Mouse (Mus musculus) forebrain, embryonic 11.5 days (tissue): ENCODE results near the gene Slc35c2. TPM values are rescaled to one million over a fixed set of nuclear protein-coding genes. Genes with fewer than 3 reads are reported as not detected.

Experiments
- ATAC-seq: fragments of 200-750 bp; cut with Nextera tagmentation; replicated peaks from 2 replicates; pipeline ENCODE4 v1.8.0; 2017; ENCODE audit warnings: moderate TSS enrichment; ENCODE audit not compliant: low FRiP score
- DNase-seq: peaks from one replicate; pipeline ENCODE4 v3.0.0-alpha.2; 2017; ENCODE audit warnings: low spot score
- H3K27ac ChIP-seq: fragments of 300-500 bp; sonication (generic); 2 replicates; pipeline ENCODE4 v1.5.1; 2014; ENCODE audit warnings: low read depth, low read length
- H3K27me3 ChIP-seq: fragments of 300-500 bp; sonication (generic); 2 replicates; pipeline ENCODE4 v1.6.1; 2014; ENCODE audit warnings: mild to moderate bottlenecking, low read length, mixed read lengths; ENCODE audit not compliant: control insufficient read depth, insufficient read depth
- H3K36me3 ChIP-seq: fragments of 300-500 bp; sonication (generic); 2 replicates; pipeline ENCODE4 v1.6.1; 2014; ENCODE audit warnings: mild to moderate bottlenecking, low read length, moderate library complexity, mixed read lengths; ENCODE audit not compliant: control insufficient read depth, insufficient read depth
- H3K4me1 ChIP-seq: fragments of 300-500 bp; sonication (generic); replicated peaks from 2 replicates; pipeline ENCODE4 v1.6.1; 2014; ENCODE audit warnings: low read length, mixed read lengths; ENCODE audit not compliant: control insufficient read depth, insufficient read depth
- H3K4me2 ChIP-seq: fragments of 300-500 bp; sonication (generic); 2 replicates; pipeline ENCODE4 v1.6.1; 2014; ENCODE audit warnings: low read depth, mild to moderate bottlenecking, low read length, moderate library complexity, mixed read lengths; ENCODE audit not compliant: severe bottlenecking
- H3K4me3 ChIP-seq: fragments of 300-500 bp; sonication (generic); 2 replicates; pipeline ENCODE4 v1.5.1; 2014; ENCODE audit warnings: low read depth, low read length
- H3K9ac ChIP-seq: fragments of 300-500 bp; sonication (generic); 2 replicates; pipeline ENCODE4 v1.6.1; 2014; ENCODE audit warnings: low read length
- H3K9me3 ChIP-seq: fragments of 300-500 bp; sonication (generic); 2 replicates; pipeline ENCODE4 v1.6.1; 2016; ENCODE audit warnings: low read length, mixed read lengths; ENCODE audit not compliant: control insufficient read depth
- WGBS: fragments of 180-500 bp; shearing (Covaris S2); extraction: QIAGEN DNeasy Blood & Tissue Kit; methylation state at CpG from one replicate; pipeline ENCODE4 v1.1.7; 2014; 5-methylcytosine and 5-hydroxymethylcytosine counted together
- polyA plus RNA-seq: library from polyadenylated mRNA; unstranded; fragments of >200 nt; fragmentation: Nextera tagmentation; extraction: Ambion mirVana; gene quantifications from 2 replicates; pipeline ENCODE4 v1.2.1, GENCODE M21; 2014

Gene Slc35c2
- polyA plus RNA-seq, 1 experiment from 2014 or later = 54.3 TPM

DNA sequence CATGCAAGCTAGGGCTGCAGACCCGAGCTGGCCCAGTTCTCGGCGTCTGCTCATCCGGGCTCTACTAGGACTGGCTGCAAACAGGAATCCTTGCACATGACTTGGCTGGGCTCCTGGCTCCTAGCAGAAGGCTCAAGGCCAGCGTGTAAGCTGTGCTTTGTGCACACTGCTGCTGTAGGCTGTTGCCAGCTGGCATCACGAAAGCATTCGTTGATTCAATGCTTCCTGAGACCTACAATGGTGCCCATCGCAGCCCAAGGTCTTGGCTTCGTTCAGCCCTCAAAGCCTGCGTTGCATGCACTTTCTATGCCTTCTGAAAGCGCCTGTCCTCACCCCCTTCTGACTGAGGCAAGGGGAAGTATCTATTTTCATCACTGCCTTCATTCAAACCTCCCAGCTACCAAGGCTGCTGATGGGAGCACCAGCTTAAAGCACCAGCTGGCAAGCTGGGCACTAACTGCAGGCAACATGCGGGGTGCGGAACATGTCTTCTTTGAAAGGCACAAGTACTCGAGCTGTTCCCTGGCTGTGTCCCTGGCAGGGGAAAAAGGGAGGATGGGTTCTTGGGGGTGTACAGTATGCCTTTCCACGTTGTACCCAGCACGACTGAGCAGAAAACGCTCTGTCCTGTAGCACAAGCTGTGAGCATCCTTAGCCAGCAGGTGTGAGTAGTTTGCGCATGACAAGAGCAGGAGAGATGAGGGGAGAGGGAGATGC lies 804 bp upstream of the Slc35c2 start:
- WGBS = 62% methylated on average over 18 of the region's 18 CpGs
- ATAC-seq (no peak; the same call in 1 of the 2 replicates), DNase-seq (no peak)
- peaks cover 6% of the 10 kb centered on the region; the same call in 1 of the 2 replicates for H3K36me3 ChIP-seq
- no peaks in the 10 kb centered on the region for H3K27me3 ChIP-seq
- peak overlapping the region; percentile 76 for H3K4me3 ChIP-seq
- peak overlapping the region; percentile 75 for H3K9ac ChIP-seq
- no peak overlapping the region for H3K27ac ChIP-seq
- no peaks in the 10 kb centered on the region for H3K9me3 ChIP-seq
- peak overlapping the region; percentile 97 for H3K4me2 ChIP-seq
- peaks cover 8% of the 10 kb centered on the region for H3K4me1 ChIP-seq

DNA sequence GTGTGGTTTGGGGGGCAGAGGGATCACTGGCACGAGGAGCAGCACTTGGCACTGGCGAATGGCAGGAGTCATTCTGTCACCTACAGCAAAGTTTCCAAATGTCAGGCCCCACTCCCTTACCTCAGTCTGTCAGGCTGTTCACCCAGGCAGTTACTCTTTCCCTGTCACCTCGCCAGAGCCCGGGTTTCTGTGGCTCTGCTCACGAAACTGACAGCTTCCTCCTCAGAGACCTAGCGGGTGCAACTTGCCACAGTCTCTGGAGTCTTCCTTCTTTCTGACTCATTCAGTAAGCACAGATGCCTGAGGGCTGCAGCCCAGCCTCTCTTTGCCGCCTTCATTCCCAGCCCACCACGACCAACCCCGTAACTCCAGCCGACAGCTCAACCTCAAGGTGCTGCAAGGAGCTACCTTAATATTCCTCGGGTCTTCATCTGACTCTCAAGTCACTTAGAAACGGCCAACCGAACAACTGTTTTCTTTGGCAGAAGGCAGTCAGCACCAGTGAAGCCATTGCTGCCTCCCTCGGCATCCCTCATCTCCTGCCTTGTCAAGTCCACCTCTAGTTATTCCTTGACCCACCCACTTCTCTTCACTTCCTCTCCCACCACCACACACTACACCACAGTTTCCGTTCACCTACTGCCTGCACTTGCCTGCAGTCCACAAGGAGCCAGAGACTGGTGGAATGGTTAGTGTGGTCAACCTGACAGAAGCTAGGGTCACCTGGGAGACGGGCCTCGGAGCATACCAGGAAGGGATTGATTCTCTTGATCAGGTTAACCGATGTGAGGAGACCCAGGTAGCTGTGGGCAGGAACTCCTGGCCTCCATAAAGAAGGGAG lies 1.1 kb downstream of the Slc35c2 start:
- H3K36me3 ChIP-seq = peaks cover 2% of the 10 kb centered on the region; the same call in 1 of the 2 replicates
- DNase-seq (no peak), ATAC-seq (no peak)
- H3K27me3 ChIP-seq = no peaks in the 10 kb centered on the region
- peak overlapping the region; percentile 97 for H3K4me2 ChIP-seq
- WGBS = 73% methylated on average over 18 of the region's 18 CpGs
- peak overlapping the region; percentile 76 for H3K4me3 ChIP-seq
- no peak overlapping the region for H3K27ac ChIP-seq
- peak overlapping the region; percentile 75 for H3K9ac ChIP-seq
- peaks cover 8% of the 10 kb centered on the region for H3K4me1 ChIP-seq
- H3K9me3 ChIP-seq = no peaks in the 10 kb centered on the region

DNA sequence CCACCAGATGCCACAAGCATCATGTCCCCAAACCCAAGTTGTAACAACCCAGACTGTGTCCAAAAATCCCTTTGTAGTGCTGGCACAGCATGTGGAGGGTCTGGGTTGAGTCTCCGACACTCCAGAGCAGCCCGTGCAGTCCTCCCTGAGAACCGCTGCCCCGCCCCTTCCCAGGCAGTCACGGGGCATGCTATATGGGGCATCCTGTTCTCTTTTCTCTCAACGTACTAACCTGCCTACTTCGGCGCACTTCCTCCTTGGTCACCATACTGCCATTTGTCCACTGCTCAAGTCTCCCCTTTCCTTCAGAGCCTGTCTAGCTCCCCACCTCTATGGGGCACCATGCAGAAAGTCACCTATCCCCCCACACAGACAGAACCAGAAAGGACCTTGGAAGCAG lies 2.0 kb downstream of the Slc35c2 start:
- Histone ChIP-seq H3K4me1 (peaks cover 8% of the 10 kb centered on the region), H3K4me3 (no peak overlapping the region), H3K27me3 (no peaks in the 10 kb centered on the region), H3K4me2 (no peak overlapping the region), H3K36me3 (no peaks in the 10 kb centered on the region; the same call in 1 of the 2 replicates), H3K9me3 (no peaks in the 10 kb centered on the region), H3K9ac (no peak overlapping the region), H3K27ac (no peak overlapping the region)
- WGBS = 89% methylated on average over 8 of the region's 8 CpGs
- no peak for ATAC-seq
- no peak for DNase-seq

GRCm38 (mm10) chr2:165285034-165285433 lies 2.6 kb downstream of the Slc35c2 start:
- H3K27me3 ChIP-seq = no peaks in the 10 kb centered on the region
- DNase-seq (no peak), ATAC-seq (no peak)
- H3K36me3 ChIP-seq = no peaks in the 10 kb centered on the region; the same call in 1 of the 2 replicates
- no peak overlapping the region for H3K4me3 ChIP-seq
- peaks cover 8% of the 10 kb centered on the region for H3K4me1 ChIP-seq
- H3K9ac ChIP-seq = no peak overlapping the region
- H3K27ac ChIP-seq = no peak overlapping the region
- no peak overlapping the region for H3K4me2 ChIP-seq
- H3K9me3 ChIP-seq = no peaks in the 10 kb centered on the region
- WGBS = 82% methylated on average over 3 of the region's 3 CpGs

- H3K27me3 ChIP-seq = no peaks in the 10 kb centered on the region
- no peaks in the 10 kb centered on the region for H3K9me3 ChIP-seq
- H3K27ac ChIP-seq = no peak overlapping the region
- H3K4me3 ChIP-seq = no peak overlapping the region
- no peaks in the 10 kb centered on the region; the same call in 1 of the 2 replicates for H3K36me3 ChIP-seq
- no peak overlapping the region for H3K9ac ChIP-seq
- 92% methylated on average over 7 of the region's 7 CpGs for WGBS
- ATAC-seq (no peak), DNase-seq (no peak)
- peaks cover 10% of the 10 kb centered on the region for H3K4me1 ChIP-seq
- no peak overlapping the region for H3K4me2 ChIP-seq
These were observed 3.3 kb downstream of the Slc35c2 start for GRCm38 (mm10) chr2:165284377-165284776.

DNA sequence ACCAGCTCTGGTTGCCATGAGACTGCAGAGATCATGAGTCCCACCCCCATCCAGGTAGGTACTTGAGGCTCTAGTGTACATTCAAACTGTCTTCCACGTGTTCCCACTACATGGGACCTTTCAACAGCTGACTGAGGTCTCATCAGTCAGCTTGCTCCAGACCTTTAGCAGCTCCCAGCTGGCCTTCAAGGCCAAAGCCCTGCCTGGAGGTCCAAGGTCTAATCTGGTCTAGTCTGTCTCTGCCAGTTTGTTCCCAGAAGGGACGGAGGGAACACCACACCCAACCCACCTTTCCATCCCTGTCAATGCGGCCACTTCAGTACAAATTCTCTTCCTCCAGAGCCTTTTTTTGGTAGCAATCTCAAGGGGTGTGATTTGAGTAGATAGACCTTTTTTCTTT lies 4.0 kb downstream of the Slc35c2 start:
- Histone ChIP-seq H3K9ac (no peak overlapping the region), H3K27ac (no peak overlapping the region), H3K36me3 (no peaks in the 10 kb centered on the region), H3K27me3 (no peaks in the 10 kb centered on the region), H3K4me3 (no peak overlapping the region), H3K4me1 (peaks cover 10% of the 10 kb centered on the region), H3K4me2 (no peak overlapping the region), H3K9me3 (no peaks in the 10 kb centered on the region)
- DNase-seq (no peak), ATAC-seq (no peak)
- 90% methylated on average over 3 of the region's 3 CpGs for WGBS

DNA sequence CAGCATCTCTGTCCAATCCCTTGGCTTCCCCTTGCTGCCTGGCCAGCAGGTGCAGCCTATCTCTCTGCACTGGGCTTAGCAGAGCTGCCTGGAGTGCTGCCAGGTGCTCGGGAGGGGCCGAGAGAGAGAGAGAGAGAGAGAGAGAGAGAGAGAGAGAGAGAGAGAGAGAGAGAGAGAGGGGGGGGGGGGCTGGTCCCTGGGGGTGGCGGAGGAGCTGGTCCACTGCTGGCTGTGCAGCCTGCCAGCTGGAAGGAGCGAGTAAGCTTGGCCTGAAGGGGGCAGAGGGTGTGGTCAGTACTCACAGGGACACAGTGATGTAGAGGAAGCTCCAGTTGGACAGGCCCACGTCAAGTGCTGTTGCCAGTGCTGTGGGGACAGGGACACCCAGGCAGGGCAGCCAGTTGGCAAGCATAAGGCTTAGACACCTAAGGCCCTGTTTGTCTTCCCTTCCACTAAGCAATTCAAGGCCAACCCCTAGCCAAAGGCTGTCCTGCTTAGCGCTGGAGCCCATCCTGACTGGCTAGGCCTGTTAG lies 5.8 kb downstream of the Slc35c2 start:
- H3K4me2 ChIP-seq = no peak overlapping the region
- H3K9ac ChIP-seq = no peak overlapping the region
- H3K27ac ChIP-seq = no peak overlapping the region
- no peaks in the 10 kb centered on the region for H3K36me3 ChIP-seq
- peaks cover 3% of the 10 kb centered on the region; the same call in 1 of the 2 replicates for H3K4me1 ChIP-seq
- DNase-seq (no peak), ATAC-seq (no peak)
- H3K4me3 ChIP-seq = no peak overlapping the region
- H3K27me3 ChIP-seq = no peaks in the 10 kb centered on the region
- WGBS = 66% methylated on average over 4 of the region's 6 CpGs
- no peaks in the 10 kb centered on the region for H3K9me3 ChIP-seq

DNA sequence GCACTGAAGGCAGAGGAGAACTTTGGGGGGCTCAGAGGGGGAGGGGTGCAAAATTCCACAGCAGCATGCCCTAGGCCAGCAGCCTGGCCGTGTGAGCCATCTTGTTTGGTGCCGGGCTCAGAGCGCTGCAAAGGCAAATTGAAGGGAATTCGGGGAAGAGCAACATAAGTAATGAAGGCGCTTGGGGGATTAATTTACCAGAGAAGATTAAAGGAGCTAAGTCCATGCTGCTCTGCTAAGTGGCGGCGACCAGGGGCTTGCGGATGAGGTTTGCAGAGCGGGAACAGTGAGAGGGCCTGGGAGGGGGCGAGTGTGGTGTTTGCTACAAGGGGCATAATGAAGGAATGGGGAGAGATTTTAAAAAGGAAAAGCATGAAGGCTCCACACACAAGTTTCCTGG lies 8.3 kb downstream of the Slc35c2 start:
- H3K9me3 ChIP-seq = no peaks in the 10 kb centered on the region
- WGBS = 16% methylated on average over 10 of the region's 10 CpGs
- H3K9ac ChIP-seq = no peak overlapping the region; the same call in 1 of the 2 replicates
- no peak for ATAC-seq
- no peaks in the 10 kb centered on the region for H3K36me3 ChIP-seq
- no peaks in the 10 kb centered on the region for H3K27me3 ChIP-seq
- no peak overlapping the region for H3K27ac ChIP-seq
- H3K4me2 ChIP-seq = no peak overlapping the region
- H3K4me3 ChIP-seq = no peak overlapping the region
- peaks cover 15% of the 10 kb centered on the region for H3K4me1 ChIP-seq
- DNase-seq = no peak
